Comparison of ENCODE assay signal across 9 mouse cellular contexts in the genomic region with DNA sequence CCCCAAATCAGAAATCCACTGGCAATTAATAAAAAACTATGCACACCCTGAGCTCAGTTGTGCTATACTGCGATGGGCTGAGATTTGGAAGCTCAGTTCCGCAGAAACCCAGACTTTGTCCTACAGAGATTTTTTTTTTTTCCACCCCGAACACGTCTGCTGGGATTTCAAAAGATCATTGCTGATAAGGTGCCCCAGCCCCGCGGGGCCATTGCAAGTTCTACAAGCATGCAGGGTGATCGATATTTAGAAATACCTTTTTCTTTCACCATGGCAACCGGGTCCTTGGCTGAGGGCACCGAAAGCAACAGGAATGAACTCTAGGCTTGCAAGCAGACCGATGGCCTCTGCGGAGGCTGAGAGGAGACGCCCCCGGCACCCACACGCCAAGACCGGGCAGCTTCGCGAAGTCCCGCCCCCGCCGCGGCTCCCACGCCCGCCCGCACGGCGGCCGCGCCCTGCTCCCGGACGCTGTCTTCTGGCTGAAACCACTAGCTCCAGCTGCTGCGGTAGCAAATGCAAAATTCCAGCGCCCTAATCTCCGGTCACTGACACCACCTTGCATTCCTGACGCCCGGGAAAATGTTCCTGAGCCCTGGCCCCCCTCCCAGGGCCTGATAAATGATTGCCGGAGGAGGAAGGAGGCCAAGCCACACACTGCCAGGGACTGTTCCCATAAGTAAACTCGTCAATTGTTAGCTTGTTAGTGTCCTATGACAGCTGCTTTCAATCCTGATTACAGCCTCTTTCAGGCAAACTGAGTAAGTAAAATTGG.
DNase-seq lines count a peak whose midpoint lies in the region; ATAC-seq and TF ChIP-seq lines count a peak whose summit lies in the region.
"Had no signal": no experiment of that assay in that cellular context is flagged by ENCODE, and none has a peak within 500 bp of the region (broad histone marks: within the 10 kb centered on the region; RNA-seq: fewer than 3 reads in every experiment).

No protein-coding gene starts in this region.

- H3K36me3 ChIP-seq in hindbrain, embryonic 12.5 days = no peaks in the 10 kb centered on the region

- peak overlapping the region; percentile 89 for H3K4me2 ChIP-seq in hindbrain, embryonic 12.5 days (replicated peaks)

- H3K27me3 ChIP-seq in cerebellum, adult 2 months (ENCODE audit: control insufficient read depth, insufficient read depth, low read length) = no peaks in the 10 kb centered on the region
- H3K27me3 ChIP-seq in hindbrain, embryonic 12.5 days = peaks cover 15% of the 10 kb centered on the region

- 0 out of 2 replicates have a peak, but pooled peaks have one; percentile 25 for TF ChIP-seq POLR2A in cerebellum, adult 2 months (IDR thresholded peaks at IDR 0.05; ENCODE audit: borderline replicate concordance, insufficient read depth, low read length)

- WGBS in cerebellum, adult 2 months = 2% methylated on average over 36 of the region's 37 CpGs
- 2% methylated on average over 37 of the region's 37 CpGs for WGBS in hindbrain, embryonic 12.5 days

- peak; percentile 26 for DNase-seq in T-cell, adult 2 months (ENCODE audit: low spot score)
- peak; percentile 80 to 82 for DNase-seq in cerebellum, adult 2 months
- DNase-seq in forelimb bud, embryonic 11.5 days (ENCODE audit: low read depth, low spot score) = peak; percentile 57
- DNase-seq in left cerebral cortex, adult 2 months (ENCODE audit: extremely low spot score in 1 of 2, low spot score in 2 of 2) = peak; percentile 53 to 58
- peak; percentile 32 for DNase-seq in skeletal muscle tissue, adult 2 months (ENCODE audit: low read depth, low spot score)

- no peaks in the 10 kb centered on the region for H3K9me3 ChIP-seq in hindbrain, embryonic 12.5 days (replicated peaks)

- ATAC-seq in hindbrain, embryonic 12.5 days (ENCODE audit: low FRiP score) = peak; percentile 57; the same call in 1 of the 2 replicates
- peak; percentile 46 for ATAC-seq in megakaryocyte progenitor cell, adult 5-6 weeks (replicated peaks; ENCODE audit: poor library complexity)
- no peak for ATAC-seq in monocyte, adult 5-6 weeks (replicated peaks; ENCODE audit: insufficient number of reproducible peaks, low FRiP score, low TSS enrichment, poor library complexity, severe bottlenecking)

- intact Hi-C loops in left cerebral cortex, adult 2 months (cut with DNase I) = no loop called here

- peak overlapping the region; percentile 59 for H3K9ac ChIP-seq in hindbrain, embryonic 12.5 days

- H3K4me1 ChIP-seq in cerebellum, adult 2 months (ENCODE audit: control insufficient read depth, insufficient read depth, low read length) = peaks cover 48% of the 10 kb centered on the region
- peaks cover 42% of the 10 kb centered on the region for H3K4me1 ChIP-seq in hindbrain, embryonic 12.5 days

- TF ChIP-seq CTCF in cerebellum, adult 2 months (IDR thresholded peaks at IDR 0.05; ENCODE audit: borderline replicate concordance, insufficient read depth, low read depth, low read length) = no peak
- no peak for TF ChIP-seq CTCF in left cerebral cortex, adult 2 months (IDR thresholded peaks at IDR 0.05)

- peak overlapping the region; percentile 98 for H3K27ac ChIP-seq in cerebellum, adult 2 months (ENCODE audit: insufficient read depth, low read length)
- peak overlapping the region; percentile 75; the same call in 1 of the 2 replicates for H3K27ac ChIP-seq in hindbrain, embryonic 12.5 days
- peak overlapping the region; percentile 90 for H3K27ac ChIP-seq in left cerebral cortex, adult 2 months
- H3K27ac ChIP-seq: macrophage had no signal

- H3K4me3 ChIP-seq in cerebellum, adult 2 months (replicated peaks; ENCODE audit: insufficient read depth, low read depth, low read length) = peak overlapping the region; percentile 62
- H3K4me3 ChIP-seq in hindbrain, embryonic 12.5 days = peak overlapping the region; percentile 41
- peak overlapping the region; percentile 60 for H3K4me3 ChIP-seq in left cerebral cortex, adult 2 months

Comparison
In these comparisons a context has a peak if more than half of its experiments do, and no peak if none do; other contexts are left out.
1. DNase-seq: peak in every context shown above with its lines; median percentile 81 in cerebellum, adult 2 months; 57 in forelimb bud, embryonic 11.5 days; 56 in left cerebral cortex, adult 2 months; 32 in skeletal muscle tissue, adult 2 months; 26 in T-cell, adult 2 months.